Mouse (Mus musculus): ENCODE measurements around the gene Fam196a. TPM values are rescaled to one million over a fixed set of nuclear protein-coding genes. Genes with fewer than 3 reads are reported as not detected.

Fam196a gene
- total and polyA plus RNA-seq, 2 experiments from 2014 or later = 10.5 to 31.9 TPM

- no peak overlapping the region for H3K9ac ChIP-seq (replicated peaks; ENCODE audit: low read length, poor library complexity, severe bottlenecking)
- TF ChIP-seq CTCF (IDR thresholded peaks at IDR 0.05) = no peak
- no peak overlapping the region for H3K4me3 ChIP-seq (ENCODE audit: low read depth, low read length)
- ATAC-seq (ENCODE audit: low FRiP score) (no peak), DNase-seq (ENCODE audit: low spot score) (no peak)
- no peak overlapping the region for H3K4me2 ChIP-seq (ENCODE audit: low read depth, low read length, poor library complexity, severe bottlenecking)
- H3K36me3 ChIP-seq (ENCODE audit: insufficient read depth, low read length) = no peaks in the 10 kb centered on the region
- H3K4me1 ChIP-seq (ENCODE audit: insufficient read depth, low read length) = peaks cover 6% of the 10 kb centered on the region; the same call in 1 of the 2 replicates
- no peaks in the 10 kb centered on the region for H3K27me3 ChIP-seq (ENCODE audit: insufficient read depth, low read length)
- 71% methylated on average over 6 of the region's 6 CpGs for WGBS
- H3K27ac ChIP-seq (ENCODE audit: low read depth, low read length) = no peak overlapping the region
- H3K9me3 ChIP-seq (ENCODE audit: low read length) = no peaks in the 10 kb centered on the region
Measured at GRCm38 (mm10) chr7:134943063-134943462, 4.8 kb upstream of the Fam196a start.

- Histone ChIP-seq H3K4me3 (ENCODE audit: low read depth, low read length) (no peak overlapping the region), H3K4me1 (ENCODE audit: insufficient read depth, low read length) (peaks cover 6% of the 10 kb centered on the region; the same call in 1 of the 2 replicates), H3K9ac (replicated peaks; ENCODE audit: low read length, poor library complexity, severe bottlenecking) (no peak overlapping the region), H3K36me3 (ENCODE audit: insufficient read depth, low read length) (no peaks in the 10 kb centered on the region), H3K4me2 (ENCODE audit: low read depth, low read length, poor library complexity, severe bottlenecking) (no peak overlapping the region), H3K9me3 (ENCODE audit: low read length) (no peaks in the 10 kb centered on the region), H3K27ac (ENCODE audit: low read depth, low read length) (no peak overlapping the region), H3K27me3 (ENCODE audit: insufficient read depth, low read length) (no peaks in the 10 kb centered on the region)
- WGBS = over 99% methylated on average over 6 of the region's 6 CpGs
- DNase-seq (ENCODE audit: low spot score) (no peak), ATAC-seq (ENCODE audit: low FRiP score) (no peak)
- no peak for TF ChIP-seq CTCF (IDR thresholded peaks at IDR 0.05)
Measured at GRCm38 (mm10) chr7:134941891-134942290, 3.7 kb upstream of the Fam196a start.

GRCm38 (mm10) chr7:134937471-134937926 is 731 bp downstream of the Fam196a start:
- Histone ChIP-seq H3K36me3 (ENCODE audit: insufficient read depth, low read length) (no peaks in the 10 kb centered on the region), H3K4me1 (ENCODE audit: insufficient read depth, low read length) (peaks cover 6% of the 10 kb centered on the region; the same call in 1 of the 2 replicates), H3K9ac (replicated peaks; ENCODE audit: low read length, poor library complexity, severe bottlenecking) (peak overlapping the region; percentile 65), H3K4me2 (ENCODE audit: low read depth, low read length, poor library complexity, severe bottlenecking) (peak overlapping the region; percentile 85), H3K9me3 (ENCODE audit: low read length) (no peaks in the 10 kb centered on the region), H3K4me3 (ENCODE audit: low read depth, low read length) (peak overlapping the region; percentile 72), H3K27ac (ENCODE audit: low read depth, low read length) (peak overlapping the region; percentile 68), H3K27me3 (ENCODE audit: insufficient read depth, low read length) (no peaks in the 10 kb centered on the region)
- WGBS = under 1% methylated on average over 30 of the region's 37 CpGs
- ATAC-seq (ENCODE audit: low FRiP score) (peak; percentile 52; the same call in 1 of the 2 replicates), DNase-seq (ENCODE audit: low spot score) (no peak)
- TF ChIP-seq CTCF (IDR thresholded peaks at IDR 0.05) = no peak

GRCm38 (mm10) chr7:134931886-134932285 is 6.3 kb downstream of the Fam196a start:
- H3K4me1 ChIP-seq (ENCODE audit: insufficient read depth, low read length) = no peaks in the 10 kb centered on the region
- TF ChIP-seq CTCF (IDR thresholded peaks at IDR 0.05) = no peak
- H3K36me3 ChIP-seq (ENCODE audit: insufficient read depth, low read length) = no peaks in the 10 kb centered on the region
- H3K9me3 ChIP-seq (ENCODE audit: low read length) = no peaks in the 10 kb centered on the region
- ATAC-seq (ENCODE audit: low FRiP score) = no peak
- H3K9ac ChIP-seq (replicated peaks; ENCODE audit: low read length, poor library complexity, severe bottlenecking) = no peak overlapping the region
- 82% methylated on average over 2 of the region's 2 CpGs for WGBS
- no peak overlapping the region for H3K27ac ChIP-seq (ENCODE audit: low read depth, low read length)
- no peak for DNase-seq (ENCODE audit: low spot score)
- H3K27me3 ChIP-seq (ENCODE audit: insufficient read depth, low read length) = no peaks in the 10 kb centered on the region
- H3K4me2 ChIP-seq (ENCODE audit: low read depth, low read length, poor library complexity, severe bottlenecking) = no peak overlapping the region
- H3K4me3 ChIP-seq (ENCODE audit: low read depth, low read length) = no peak overlapping the region

GRCm38 (mm10) chr7:134901992-134902391 is 36.2 kb downstream of the Fam196a start:
- Histone ChIP-seq H3K27me3 (ENCODE audit: insufficient read depth, low read length) (no peaks in the 10 kb centered on the region), H3K9ac (replicated peaks; ENCODE audit: low read length, poor library complexity, severe bottlenecking) (no peak overlapping the region), H3K36me3 (ENCODE audit: insufficient read depth, low read length) (no peaks in the 10 kb centered on the region), H3K9me3 (ENCODE audit: low read length) (no peaks in the 10 kb centered on the region), H3K4me2 (ENCODE audit: low read depth, low read length, poor library complexity, severe bottlenecking) (no peak overlapping the region), H3K27ac (ENCODE audit: low read depth, low read length) (no peak overlapping the region), H3K4me3 (ENCODE audit: low read depth, low read length) (no peak overlapping the region), H3K4me1 (ENCODE audit: insufficient read depth, low read length) (no peaks in the 10 kb centered on the region)
- ATAC-seq (ENCODE audit: low FRiP score) (no peak), DNase-seq (ENCODE audit: low spot score) (no peak)
- no peak for TF ChIP-seq CTCF (IDR thresholded peaks at IDR 0.05)
- WGBS = 48% methylated on average over 2 of the region's 2 CpGs

- Histone ChIP-seq H3K27ac (ENCODE audit: low read depth, low read length) (no peak overlapping the region), H3K4me1 (ENCODE audit: insufficient read depth, low read length) (no peaks in the 10 kb centered on the region), H3K4me3 (ENCODE audit: low read depth, low read length) (no peak overlapping the region), H3K36me3 (ENCODE audit: insufficient read depth, low read length) (no peaks in the 10 kb centered on the region), H3K4me2 (ENCODE audit: low read depth, low read length, poor library complexity, severe bottlenecking) (no peak overlapping the region), H3K9ac (replicated peaks; ENCODE audit: low read length, poor library complexity, severe bottlenecking) (no peak overlapping the region), H3K9me3 (ENCODE audit: low read length) (no peaks in the 10 kb centered on the region), H3K27me3 (ENCODE audit: insufficient read depth, low read length) (no peaks in the 10 kb centered on the region)
- no peak for ATAC-seq (ENCODE audit: low FRiP score)
- WGBS = 94% methylated on average over 2 of the region's 2 CpGs
- no peak for DNase-seq (ENCODE audit: low spot score)
- no peak for TF ChIP-seq CTCF (IDR thresholded peaks at IDR 0.05)
Measured at GRCm38 (mm10) chr7:134899462-134899861, 38.8 kb downstream of the Fam196a start.
